Mouse (Mus musculus) midbrain, embryonic 10.5 days (tissue): ENCODE measurements around the gene Trip4. TPM values are rescaled to one million over a fixed set of nuclear protein-coding genes. Genes with fewer than 3 reads are reported as not detected.

Source experiments
- DNase-seq: peaks from one replicate; pipeline ENCODE4 v3.0.0-alpha.2; 2017; ENCODE audit warnings: low spot score
- H3K27ac ChIP-seq: fragments of 300-500 bp; sonication (generic); replicated peaks from 2 replicates; pipeline ENCODE4 v1.5.1; 2016; ENCODE audit warnings: mild to moderate bottlenecking
- H3K27me3 ChIP-seq: fragments of 300-500 bp; sonication (generic); 2 replicates; pipeline ENCODE4 v1.6.1; 2016; ENCODE audit warnings: low read depth, mild to moderate bottlenecking; ENCODE audit not compliant: poor library complexity, severe bottlenecking
- H3K36me3 ChIP-seq: fragments of 300-500 bp; sonication (generic); 2 replicates; pipeline ENCODE4 v1.6.1; 2016; ENCODE audit warnings: mild to moderate bottlenecking, moderate library complexity
- H3K4me1 ChIP-seq: fragments of 300-500 bp; sonication (generic); 2 replicates; pipeline ENCODE4 v1.6.1; 2016
- H3K4me3 ChIP-seq: fragments of 300-500 bp; sonication (generic); 2 replicates; pipeline ENCODE4 v1.5.1; 2016; ENCODE audit warnings: mild to moderate bottlenecking, moderate library complexity
- H3K9me3 ChIP-seq: fragments of 300-500 bp; sonication (generic); replicated peaks from 2 replicates; pipeline ENCODE4 v1.6.1; 2016; ENCODE audit warnings: mild to moderate bottlenecking
- WGBS: fragments of 180-500 bp; shearing (Covaris S2); methylation state at CpG from one replicate; pipeline ENCODE4 v1.1.7; 2016; 5-methylcytosine and 5-hydroxymethylcytosine counted together
- polyA plus RNA-seq: library from polyadenylated mRNA; unstranded; fragments of >200 nt; fragmentation: Nextera tagmentation; extraction: Ambion mirVana; gene quantifications from 2 replicates; pipeline ENCODE4 v1.2.1, GENCODE M21; 2016

The Trip4 gene
- polyA plus RNA-seq, 1 experiment from 2014 or later: 32.2 TPM

DNA sequence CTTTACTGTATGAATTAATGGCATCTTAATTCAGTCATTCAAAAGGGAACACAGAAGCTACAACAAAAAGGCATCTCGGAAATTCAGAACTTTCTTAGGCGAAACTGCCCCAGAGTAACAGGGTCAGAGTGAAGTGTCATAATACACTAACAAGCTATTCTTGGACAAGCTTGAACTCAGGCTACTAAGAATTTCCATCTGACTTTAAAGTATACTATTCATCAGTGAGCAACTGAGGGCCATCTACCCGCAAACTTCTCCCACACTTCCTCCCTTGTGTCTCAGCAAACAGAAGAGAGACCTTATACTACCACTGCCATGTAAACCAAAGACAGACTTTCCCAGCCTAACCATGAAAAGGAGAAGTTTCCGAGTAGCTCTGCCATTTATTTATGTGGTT lies 77.4 kb downstream of the Trip4 start:
- no peak for DNase-seq
- Histone ChIP-seq H3K27me3 (0 out of 2 replicates have a peak, but pooled peaks cover 8% of the 10 kb centered on the region), H3K4me3 (no peak overlapping the region), H3K27ac (peak overlapping the region; percentile 77), H3K36me3 (peaks cover 3% of the 10 kb centered on the region; the same call in 1 of the 2 replicates), H3K4me1 (peaks cover 68% of the 10 kb centered on the region), H3K9me3 (no peaks in the 10 kb centered on the region)
- 65% methylated on average over 4 of the region's 4 CpGs for WGBS

DNA sequence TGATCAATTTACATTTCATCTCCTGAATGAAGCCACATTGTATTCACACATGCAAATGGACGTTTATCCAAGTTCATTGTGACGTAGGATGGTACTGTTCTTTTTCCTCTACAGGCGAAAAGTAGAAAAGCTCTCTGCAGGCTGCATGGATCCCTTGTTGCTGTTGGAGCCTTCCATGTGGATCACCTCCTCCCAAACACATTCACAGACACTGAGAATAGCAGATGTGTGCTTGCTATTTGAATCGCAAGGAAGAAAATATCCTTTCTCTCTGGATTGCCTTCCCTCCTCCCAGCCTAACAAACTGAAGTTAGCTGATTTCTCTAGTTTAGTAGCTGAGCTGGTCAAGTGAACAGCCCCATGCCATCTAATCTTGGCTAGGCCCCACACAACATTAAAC lies 78.3 kb downstream of the Trip4 start:
- H3K4me3 ChIP-seq: no peak overlapping the region
- H3K27ac ChIP-seq: peak overlapping the region; percentile 52; the same call in 1 of the 2 replicates
- DNase-seq: no peak
- H3K36me3 ChIP-seq: peaks cover 3% of the 10 kb centered on the region; the same call in 1 of the 2 replicates
- WGBS: 76% methylated on average over 4 of the region's 4 CpGs
- H3K4me1 ChIP-seq: peaks cover 77% of the 10 kb centered on the region
- no peaks in the 10 kb centered on the region for H3K9me3 ChIP-seq
- H3K27me3 ChIP-seq: 0 out of 2 replicates have a peak, but pooled peaks cover 8% of the 10 kb centered on the region

DNA sequence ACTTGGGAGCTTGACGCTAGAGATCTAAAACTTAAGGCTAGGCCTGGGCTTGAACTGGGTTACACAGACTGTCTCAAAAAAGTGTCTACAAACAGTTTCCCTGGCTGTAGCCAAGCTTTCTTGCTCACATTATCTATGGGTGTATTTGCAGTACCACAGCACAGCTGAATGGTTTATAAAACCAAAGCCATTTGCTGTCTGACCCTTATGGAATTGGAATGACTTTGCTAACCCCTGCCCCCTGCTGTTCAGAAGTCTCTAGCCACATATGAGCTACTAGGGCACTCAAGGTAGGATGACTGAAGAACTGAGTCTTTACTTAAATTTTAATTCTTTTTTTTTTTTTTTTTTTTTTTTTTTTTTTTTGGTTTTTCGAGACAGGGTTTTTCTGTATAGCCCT lies 79.2 kb downstream of the Trip4 start:
- peaks cover 81% of the 10 kb centered on the region for H3K4me1 ChIP-seq
- no peak overlapping the region for H3K27ac ChIP-seq
- DNase-seq: peak; percentile 33
- no peak overlapping the region for H3K4me3 ChIP-seq
- 85% methylated on average over 2 of the region's 2 CpGs for WGBS
- 0 out of 2 replicates have a peak, but pooled peaks cover 8% of the 10 kb centered on the region for H3K27me3 ChIP-seq
- H3K36me3 ChIP-seq: no peaks in the 10 kb centered on the region
- H3K9me3 ChIP-seq: no peaks in the 10 kb centered on the region

DNA sequence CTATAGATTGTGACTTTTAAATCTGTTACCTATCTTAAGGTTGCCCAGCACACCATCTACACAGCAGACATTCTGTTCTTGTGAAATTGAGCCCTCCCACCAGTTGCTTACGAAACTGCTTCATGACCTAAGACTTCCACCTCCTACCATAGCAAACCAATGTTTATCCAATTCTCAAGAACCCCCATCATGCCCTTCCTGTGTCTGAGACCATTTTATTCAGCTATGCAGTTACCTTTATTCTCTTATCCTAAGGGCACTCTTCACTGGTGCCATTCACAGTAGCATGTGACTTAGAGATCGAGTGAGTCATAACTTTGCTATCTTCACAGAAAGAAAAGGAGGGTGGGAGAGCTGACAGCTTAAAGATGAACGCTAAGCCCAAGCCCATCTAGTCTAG lies 80.1 kb downstream of the Trip4 start:
- 55% methylated on average over 3 of the region's 3 CpGs for WGBS
- peak overlapping the region; percentile 99 for H3K27ac ChIP-seq
- DNase-seq: no peak
- peaks cover 84% of the 10 kb centered on the region for H3K4me1 ChIP-seq
- peak overlapping the region; percentile 92 for H3K4me3 ChIP-seq
- H3K36me3 ChIP-seq: no peaks in the 10 kb centered on the region
- H3K27me3 ChIP-seq: 0 out of 2 replicates have a peak, but pooled peaks cover 8% of the 10 kb centered on the region
- no peaks in the 10 kb centered on the region for H3K9me3 ChIP-seq

DNA sequence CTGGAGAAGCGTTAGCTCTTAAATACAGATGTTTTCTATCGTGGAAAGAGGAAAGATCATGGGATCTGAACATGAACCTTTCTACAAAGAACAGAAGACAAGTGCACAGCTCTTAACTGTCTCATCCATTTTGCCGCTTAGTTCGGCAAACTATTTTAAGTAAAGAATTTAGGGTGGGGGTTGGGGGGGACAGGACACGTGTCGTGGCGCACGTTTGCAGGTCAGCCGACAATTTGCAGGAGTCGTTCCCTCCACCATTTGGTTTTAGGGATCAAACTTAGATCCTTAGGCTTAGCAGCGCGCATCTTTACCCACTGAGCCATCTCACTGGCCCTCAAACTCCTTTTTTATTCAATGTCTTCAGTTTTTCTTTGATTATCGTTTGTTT lies 80.6 kb downstream of the Trip4 start:
- Histone ChIP-seq H3K27me3 (0 out of 2 replicates have a peak, but pooled peaks cover 8% of the 10 kb centered on the region), H3K36me3 (no peaks in the 10 kb centered on the region), H3K9me3 (no peaks in the 10 kb centered on the region), H3K4me3 (peak overlapping the region; percentile 92), H3K4me1 (peaks cover 81% of the 10 kb centered on the region), H3K27ac (peak overlapping the region; percentile 99)
- no peak for DNase-seq
- WGBS: 1% methylated on average over 13 of the region's 13 CpGs

- peak within 1 kb of the TSS; percentile 92 for H3K4me3 ChIP-seq
- peaks cover 76% of the 10 kb centered on the region for H3K4me1 ChIP-seq
- under 1% methylated on average over 56 of the region's 76 CpGs for WGBS
- H3K27ac ChIP-seq: peak within 1 kb of the TSS; percentile 99
- no peaks in the 10 kb centered on the region for H3K36me3 ChIP-seq
- no peaks in the 10 kb centered on the region for H3K9me3 ChIP-seq
- peak; percentile 97 for DNase-seq
- H3K27me3 ChIP-seq: 0 out of 2 replicates have a peak, but pooled peaks cover 8% of the 10 kb centered on the region
These were observed 81.1 kb downstream of the Trip4 start, which contains the start of gene Zfp609 for GRCm38 (mm10) chr9:65827344-65828015. Zfp609 (minus strand) TSS chr9:65827564.

- Histone ChIP-seq H3K9me3 (no peaks in the 10 kb centered on the region), H3K4me3 (peak overlapping the region; percentile 92), H3K4me1 (peaks cover 69% of the 10 kb centered on the region), H3K36me3 (no peaks in the 10 kb centered on the region), H3K27me3 (0 out of 2 replicates have a peak, but pooled peaks cover 8% of the 10 kb centered on the region), H3K27ac (peak overlapping the region; percentile 99)
- DNase-seq: peak; percentile 59
- WGBS: 2% methylated on average over 30 of the region's 31 CpGs
These were observed 81.8 kb downstream of the Trip4 start for GRCm38 (mm10) chr9:65826588-65827343.

GRCm38 (mm10) chr9:65826226-65826587 lies 82.4 kb downstream of the Trip4 start:
- no peaks in the 10 kb centered on the region for H3K36me3 ChIP-seq
- no peaks in the 10 kb centered on the region for H3K9me3 ChIP-seq
- peaks cover 63% of the 10 kb centered on the region for H3K4me1 ChIP-seq
- WGBS: 0% methylated on average over 4 of the region's 4 CpGs
- peak; percentile 58 for DNase-seq
- H3K27ac ChIP-seq: peak overlapping the region; percentile 99
- H3K4me3 ChIP-seq: peak overlapping the region; percentile 92
- 0 out of 2 replicates have a peak, but pooled peaks cover 8% of the 10 kb centered on the region for H3K27me3 ChIP-seq

GRCm38 (mm10) chr9:65823716-65824462 lies 84.7 kb downstream of the Trip4 start:
- Histone ChIP-seq H3K27me3 (0 out of 2 replicates have a peak, but pooled peaks cover 8% of the 10 kb centered on the region), H3K4me3 (no peak overlapping the region), H3K36me3 (no peaks in the 10 kb centered on the region), H3K4me1 (peaks cover 52% of the 10 kb centered on the region), H3K27ac (no peak overlapping the region), H3K9me3 (no peaks in the 10 kb centered on the region)
- no peak for DNase-seq
- 87% methylated on average over 10 of the region's 10 CpGs for WGBS

GRCm38 (mm10) chr9:65822011-65822410 lies 86.6 kb downstream of the Trip4 start:
- Histone ChIP-seq H3K9me3 (no peaks in the 10 kb centered on the region; the same call in 1 of the 2 replicates), H3K4me3 (no peak overlapping the region), H3K4me1 (peaks cover 50% of the 10 kb centered on the region), H3K27me3 (no peaks in the 10 kb centered on the region), H3K27ac (no peak overlapping the region), H3K36me3 (peaks cover 11% of the 10 kb centered on the region)
- 89% methylated on average over 4 of the region's 4 CpGs for WGBS
- no peak for DNase-seq

DNA sequence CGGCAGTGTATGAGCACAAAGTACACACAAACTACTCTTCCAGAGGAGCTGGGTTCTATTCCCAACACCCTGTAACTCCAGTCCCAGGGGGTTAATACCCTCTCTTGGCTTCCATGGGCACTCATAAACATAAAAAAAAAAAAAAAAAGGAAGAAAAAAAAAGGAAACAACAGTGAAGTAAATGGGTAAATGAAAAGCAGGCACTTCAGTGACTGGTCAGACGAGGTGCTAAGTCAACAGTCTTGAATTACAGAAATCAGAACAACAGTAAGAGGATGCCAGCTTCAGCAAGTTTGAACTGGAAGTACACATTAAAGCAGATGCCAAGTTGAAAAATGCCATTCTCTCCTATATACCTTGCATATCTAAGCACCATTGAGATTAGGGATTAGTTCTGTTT lies 88.3 kb downstream of the Trip4 start:
- H3K36me3 ChIP-seq: peaks cover 28% of the 10 kb centered on the region
- 88% methylated on average over 2 of the region's 2 CpGs for WGBS
- no peak overlapping the region for H3K4me3 ChIP-seq
- no peaks in the 10 kb centered on the region for H3K27me3 ChIP-seq
- H3K9me3 ChIP-seq: peaks cover 5% of the 10 kb centered on the region; the same call in 1 of the 2 replicates
- no peak overlapping the region for H3K27ac ChIP-seq
- peaks cover 36% of the 10 kb centered on the region for H3K4me1 ChIP-seq
- no peak for DNase-seq

- Histone ChIP-seq H3K4me1 (peaks cover 17% of the 10 kb centered on the region), H3K9me3 (peaks cover 5% of the 10 kb centered on the region; the same call in 1 of the 2 replicates), H3K27ac (no peak overlapping the region), H3K36me3 (peaks cover 41% of the 10 kb centered on the region), H3K27me3 (no peaks in the 10 kb centered on the region), H3K4me3 (no peak overlapping the region)
- no peak for DNase-seq
- 78% methylated on average over 2 of the region's 2 CpGs for WGBS
These were observed 90.2 kb downstream of the Trip4 start for GRCm38 (mm10) chr9:65818402-65818801.
